In genomic region chr7:116484213-116484612, GRCm38 (mm10) we compare ENCODE assay signal across 14 mouse cellular contexts. TPM values are rescaled to one million over a fixed set of nuclear protein-coding genes. Genes with fewer than 3 reads are reported as not detected.
DNase-seq lines count a peak whose midpoint lies in the region; ATAC-seq lines count a peak whose summit lies in the region.
"Had no signal": no experiment of that assay in that cellular context is flagged by ENCODE, and none has a peak within 500 bp of the region (broad histone marks: within the 10 kb centered on the region; RNA-seq: fewer than 3 reads in every experiment).

No protein-coding gene starts in this region.

- ATAC-seq in common myeloid progenitor, adult 5-6 weeks (replicated peaks; ENCODE audit: low read depth, poor library complexity, severe bottlenecking): peak; percentile 72
- no peak for ATAC-seq in monocyte, adult 5-6 weeks (replicated peaks; ENCODE audit: insufficient number of reproducible peaks, low FRiP score, low TSS enrichment, poor library complexity, severe bottlenecking)
- ATAC-seq: midbrain, embryonic 16.5 days had no signal

- DNase-seq in lung, adult 18-20 months: peak; percentile 20 to 32
- no peak for DNase-seq in lung, postnatal 14 days
- peak; percentile 29 for DNase-seq in lung, postnatal 25 days (ENCODE audit: low spot score)
- DNase-seq in gastrocnemius, postnatal 36 days: no peak
- DNase-seq in adrenal gland, postnatal 36 days: no peak
- DNase-seq: adrenal gland, adult 2 months; cerebellum, adult 18-20 months; gastrocnemius, postnatal 14 days; heart, postnatal 4 days; right cerebral cortex, postnatal 4 days; thymus, adult 18-20 months had no signal

- intact Hi-C loops in gastrocnemius, postnatal 36 days (cut with DNase I): no loop called here

RNA-seq across cellular contexts. Expression of gene Nucb2, which starts 20.0 kb away (rescaled TPM):
- 7.7 and 14.3 TPM in 2 replicates for total RNA-seq in common myeloid progenitor, adult 5-6 weeks (2017)
- total RNA-seq in gastrocnemius, postnatal 36 days (2021): 1 to 10 TPM; 4.2 to 6.2 TPM
- 19.3 to 35.3 TPM (median 33.1 TPM) in 3 replicates for total RNA-seq in monocyte, adult 5-6 weeks (2017)
- 10 to 100 TPM; 19.6 to 23.5 TPM for total RNA-seq in adrenal gland, postnatal 36 days (2021)

RNA-seq across cellular contexts. Expression of gene Pik3c2a, which starts 41.0 kb away (rescaled TPM):
- total RNA-seq in common myeloid progenitor, adult 5-6 weeks (2017): 4.5 and 6.4 TPM in 2 replicates
- 1 to 10 TPM; 7.1 to 7.6 TPM for total RNA-seq in gastrocnemius, postnatal 36 days (2021)
- total RNA-seq in monocyte, adult 5-6 weeks (2017): 39.6 to 52.8 TPM (median 50.0 TPM) in 3 replicates
- total RNA-seq in adrenal gland, postnatal 36 days (2021): 10 to 100 TPM; 36.5 to 36.7 TPM

Comparison
In these comparisons a context has a peak if more than half of its experiments do, and no peak if none do; other contexts are left out.
1. DNase-seq: peak in lung, adult 18-20 months (2 of 2) and lung, postnatal 25 days (single experiment); none in lung, postnatal 14 days (single experiment), gastrocnemius, postnatal 36 days (0 of 2) and adrenal gland, postnatal 36 days (0 of 2).